ENCODE assay signal across 9 mouse cellular contexts in the genomic region with DNA sequence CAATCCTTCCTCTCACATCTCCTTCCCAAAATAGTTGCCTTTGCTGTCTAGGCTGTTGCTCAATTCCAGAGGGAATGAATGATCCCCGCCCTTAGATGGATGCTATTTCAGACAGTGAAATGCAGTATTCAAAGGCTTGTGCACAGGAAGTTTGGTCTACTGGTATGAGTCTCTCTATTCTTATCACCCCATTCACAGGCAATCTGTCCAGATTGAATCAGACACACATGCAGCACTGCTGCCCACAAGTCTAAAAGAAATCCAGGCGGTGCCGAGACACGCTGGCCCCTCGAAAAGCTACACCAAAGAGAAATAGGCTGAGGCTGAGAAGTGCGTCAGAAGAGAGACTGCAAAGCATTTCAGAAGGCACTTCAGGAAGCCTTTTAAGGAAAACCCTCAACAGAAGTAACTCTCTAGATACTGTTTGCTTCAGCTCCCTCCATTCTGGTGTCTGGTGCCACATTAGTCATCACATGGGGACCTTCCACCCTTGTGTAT.
A peak's percentile ranks its signal among the peaks of the same experiment; 100 is the strongest.
DNase-seq lines count a peak whose midpoint lies in the region; ATAC-seq and TF ChIP-seq lines count a peak whose summit lies in the region.
"Had no signal": no experiment of that assay in that cellular context is flagged by ENCODE, and none has a peak within 500 bp of the region (broad histone marks: within the 10 kb centered on the region; RNA-seq: fewer than 3 reads in every experiment).

No protein-coding gene starts in this region.

- 79% methylated on average over 6 of the region's 6 CpGs for WGBS in embryonic facial prominence, embryonic 12.5 days
- WGBS in embryonic facial prominence, embryonic 10.5 days: 85% methylated on average over 6 of the region's 6 CpGs
- WGBS in limb, embryonic 13.5 days: 46% methylated on average over 6 of the region's 6 CpGs
- WGBS in hindbrain, embryonic 16.5 days: 80% methylated on average over 6 of the region's 6 CpGs

- H3K4me3 ChIP-seq in embryonic facial prominence, embryonic 12.5 days: no peak overlapping the region
- H3K4me3 ChIP-seq in embryonic facial prominence, embryonic 10.5 days: no peak overlapping the region
- H3K4me3 ChIP-seq in limb, embryonic 13.5 days: no peak overlapping the region
- H3K4me3 ChIP-seq in hindbrain, embryonic 16.5 days (ENCODE audit: low read length): no peak overlapping the region
- H3K4me3 ChIP-seq in layer of hippocampus, adult 2 months: no peak overlapping the region
- H3K4me3 ChIP-seq: midbrain, embryonic 10.5 days had no signal

- peak overlapping the region; percentile 61; the same call in 1 of the 2 replicates for H3K27ac ChIP-seq in embryonic facial prominence, embryonic 12.5 days
- H3K27ac ChIP-seq in embryonic facial prominence, embryonic 10.5 days (replicated peaks): no peak overlapping the region
- peak overlapping the region; percentile 79; the same call in 1 of the 2 replicates for H3K27ac ChIP-seq in limb, embryonic 13.5 days
- no peak overlapping the region for H3K27ac ChIP-seq in hindbrain, embryonic 16.5 days (ENCODE audit: low read depth, low read length)
- H3K27ac ChIP-seq in layer of hippocampus, adult 2 months: no peak overlapping the region
- H3K27ac ChIP-seq: midbrain, embryonic 10.5 days had no signal

- H3K27me3 ChIP-seq in embryonic facial prominence, embryonic 12.5 days: no peaks in the 10 kb centered on the region
- no peaks in the 10 kb centered on the region for H3K27me3 ChIP-seq in embryonic facial prominence, embryonic 10.5 days (replicated peaks; ENCODE audit: low read depth, poor library complexity, severe bottlenecking)
- H3K27me3 ChIP-seq in limb, embryonic 13.5 days: no peaks in the 10 kb centered on the region
- H3K27me3 ChIP-seq in hindbrain, embryonic 16.5 days (replicated peaks; ENCODE audit: control insufficient read depth, insufficient read depth, low read length): no peaks in the 10 kb centered on the region

- no peak overlapping the region for H3K4me2 ChIP-seq in embryonic facial prominence, embryonic 12.5 days (replicated peaks)
- H3K4me2 ChIP-seq in limb, embryonic 13.5 days (replicated peaks): no peak overlapping the region
- H3K4me2 ChIP-seq in hindbrain, embryonic 16.5 days (ENCODE audit: low read length): no peak overlapping the region

- TF ChIP-seq CTCF in layer of hippocampus, adult 2 months (conservative IDR thresholded peaks at IDR 0.05): no peak

- H3K9ac ChIP-seq in embryonic facial prominence, embryonic 12.5 days: no peak overlapping the region
- H3K9ac ChIP-seq in limb, embryonic 13.5 days: no peak overlapping the region
- no peak overlapping the region for H3K9ac ChIP-seq in hindbrain, embryonic 16.5 days (ENCODE audit: low read depth, low read length)

- peaks cover 14% of the 10 kb centered on the region; the same call in 1 of the 2 replicates for H3K4me1 ChIP-seq in embryonic facial prominence, embryonic 12.5 days
- peaks cover 9% of the 10 kb centered on the region; the same call in 1 of the 2 replicates for H3K4me1 ChIP-seq in embryonic facial prominence, embryonic 10.5 days
- H3K4me1 ChIP-seq in limb, embryonic 13.5 days: peaks cover 25% of the 10 kb centered on the region
- no peaks in the 10 kb centered on the region for H3K4me1 ChIP-seq in hindbrain, embryonic 16.5 days (ENCODE audit: control insufficient read depth, insufficient read depth, low read depth, low read length)
- H3K4me1 ChIP-seq: midbrain, embryonic 10.5 days had no signal

- DNase-seq in embryonic facial prominence, embryonic 10.5 days (ENCODE audit: low spot score): no peak
- DNase-seq in right cerebral cortex, adult 2 months (ENCODE audit: low spot score in 2 of 2): peak; percentile 41
- no peak for DNase-seq in right cerebral cortex, postnatal 14 days
- DNase-seq in cerebellum, postnatal 4 days (ENCODE audit: low spot score in 2 of 2): no peak
- no peak for DNase-seq in layer of hippocampus, adult 2 months (ENCODE audit: low spot score in 2 of 2)

- no peaks in the 10 kb centered on the region for H3K9me3 ChIP-seq in embryonic facial prominence, embryonic 12.5 days
- no peaks in the 10 kb centered on the region for H3K9me3 ChIP-seq in embryonic facial prominence, embryonic 10.5 days
- no peaks in the 10 kb centered on the region for H3K9me3 ChIP-seq in limb, embryonic 13.5 days
- no peaks in the 10 kb centered on the region for H3K9me3 ChIP-seq in hindbrain, embryonic 16.5 days (ENCODE audit: control insufficient read depth, low read length)
- H3K9me3 ChIP-seq: midbrain, embryonic 10.5 days had no signal

- ATAC-seq in embryonic facial prominence, embryonic 12.5 days (ENCODE audit: insufficient number of reproducible peaks, insufficient read depth, low FRiP score, low TSS enrichment): no peak
- ATAC-seq in limb, embryonic 13.5 days (ENCODE audit: low FRiP score, low read depth): no peak
- no peak for ATAC-seq in hindbrain, embryonic 16.5 days

- H3K36me3 ChIP-seq in embryonic facial prominence, embryonic 12.5 days: peaks cover 25% of the 10 kb centered on the region
- peaks cover 35% of the 10 kb centered on the region for H3K36me3 ChIP-seq in embryonic facial prominence, embryonic 10.5 days (replicated peaks)
- peaks cover 36% of the 10 kb centered on the region for H3K36me3 ChIP-seq in limb, embryonic 13.5 days
- no peaks in the 10 kb centered on the region; the same call in 1 of the 2 replicates for H3K36me3 ChIP-seq in hindbrain, embryonic 16.5 days (ENCODE audit: control insufficient read depth, insufficient read depth, low read length)

Comparison
In these comparisons a context has a peak if more than half of its experiments do, and no peak if none do; other contexts are left out.
1. H3K27ac ChIP-seq: peak in embryonic facial prominence, embryonic 12.5 days (single experiment) and limb, embryonic 13.5 days (single experiment); none in embryonic facial prominence, embryonic 10.5 days (single experiment), hindbrain, embryonic 16.5 days (single experiment) and layer of hippocampus, adult 2 months (single experiment).
2. DNase-seq: peak in right cerebral cortex, adult 2 months (2 of 2); none in embryonic facial prominence, embryonic 10.5 days (single experiment), right cerebral cortex, postnatal 14 days (single experiment), cerebellum, postnatal 4 days (0 of 2) and layer of hippocampus, adult 2 months (0 of 2).